Mouse (Mus musculus) MN1 (cell line): ENCODE data around the gene Tst.
A peak's percentile ranks its signal among the peaks of the same experiment; 100 is the strongest.

ENCODE experiments used
- DNase-seq: peaks from one replicate; pipeline ENCODE4 v3.0.0-alpha.2; 2016; ENCODE audit warnings: low spot score

Gene Tst

GRCm38 (mm10) chr15:78429871-78430622, 24.3 kb upstream of the Tst start:
- no peak for DNase-seq

DNA sequence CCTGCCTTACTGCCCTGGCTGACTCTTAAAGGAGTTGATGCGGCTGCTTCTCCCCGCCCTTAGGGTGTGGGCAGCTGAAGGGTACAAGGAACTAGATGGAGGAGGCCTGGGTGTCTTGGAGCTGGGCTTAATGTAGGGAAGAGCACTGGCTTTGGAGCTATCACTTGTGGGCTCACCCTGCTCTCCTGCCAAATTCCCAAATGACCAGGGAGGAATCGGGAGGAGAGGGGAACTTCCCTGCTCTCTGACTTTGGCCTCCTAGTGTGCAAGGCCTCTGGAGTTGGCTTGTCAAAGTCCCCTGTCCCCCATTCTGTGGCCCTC, 23.4 kb upstream of the Tst start:
- no peak for DNase-seq

DNA sequence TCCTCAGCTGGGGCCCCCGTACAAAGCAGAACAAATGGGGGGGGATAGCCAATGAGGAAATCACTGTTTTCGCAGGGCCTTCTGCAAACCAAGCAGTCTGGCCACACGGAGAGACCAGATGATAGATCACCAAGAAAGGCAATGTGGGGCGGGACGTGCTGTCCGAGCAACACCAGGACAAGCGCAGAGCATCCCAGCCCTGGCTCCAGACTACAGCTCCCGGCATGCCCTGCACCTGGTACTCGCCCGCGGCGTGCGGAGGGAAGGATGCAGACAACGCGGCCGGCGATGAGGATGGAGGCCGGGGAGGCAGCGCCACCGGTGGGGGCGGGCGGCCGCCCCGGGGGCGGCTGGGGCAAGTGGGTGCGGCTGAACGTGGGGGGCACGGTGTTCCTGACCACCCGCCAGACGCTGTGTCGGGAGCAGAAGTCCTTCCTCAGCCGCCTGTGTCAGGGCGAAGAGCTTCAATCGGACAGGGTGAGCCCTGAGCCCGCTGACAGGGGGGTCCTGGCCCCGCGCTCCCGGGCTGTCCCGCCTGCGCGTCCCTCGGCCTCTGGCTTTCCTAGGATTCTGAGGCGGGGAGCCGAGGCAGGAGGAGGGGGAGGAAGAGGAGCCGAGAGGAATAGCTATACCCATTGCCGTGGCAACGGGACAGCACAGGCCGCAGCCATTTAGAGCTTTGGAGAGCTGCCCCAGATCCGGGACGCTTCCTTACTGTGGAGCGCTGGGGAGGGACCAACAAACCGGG, 22.9 kb upstream of the Tst start, which contains the start of gene Kctd17:
Gene Kctd17 (plus strand): TSS at position 174 of the 748 bp plus-strand sequence.
- DNase-seq: peak; percentile 94

DNA sequence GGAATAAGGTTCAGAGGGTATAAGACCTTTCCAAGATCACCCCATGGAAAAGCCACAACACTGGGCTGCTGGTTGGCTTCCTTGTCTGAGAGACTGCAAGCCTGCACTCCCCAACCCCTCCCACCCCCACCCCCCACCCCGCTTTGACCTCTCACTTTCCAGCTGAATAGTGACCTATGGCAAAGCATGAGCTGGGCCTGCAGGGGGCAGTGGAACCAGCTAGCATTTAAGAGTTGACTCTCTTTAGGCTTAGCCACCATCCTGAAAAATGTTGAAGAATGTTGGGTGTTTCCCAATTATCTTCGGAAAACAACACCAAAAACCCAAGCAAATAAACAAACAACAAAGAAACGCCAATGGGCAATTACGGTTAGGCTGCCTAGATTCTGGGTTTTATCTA, 19.5 kb upstream of the Tst start:
- no peak for DNase-seq

GRCm38 (mm10) chr15:78424507-78424906, 18.8 kb upstream of the Tst start:
- no peak for DNase-seq

DNA sequence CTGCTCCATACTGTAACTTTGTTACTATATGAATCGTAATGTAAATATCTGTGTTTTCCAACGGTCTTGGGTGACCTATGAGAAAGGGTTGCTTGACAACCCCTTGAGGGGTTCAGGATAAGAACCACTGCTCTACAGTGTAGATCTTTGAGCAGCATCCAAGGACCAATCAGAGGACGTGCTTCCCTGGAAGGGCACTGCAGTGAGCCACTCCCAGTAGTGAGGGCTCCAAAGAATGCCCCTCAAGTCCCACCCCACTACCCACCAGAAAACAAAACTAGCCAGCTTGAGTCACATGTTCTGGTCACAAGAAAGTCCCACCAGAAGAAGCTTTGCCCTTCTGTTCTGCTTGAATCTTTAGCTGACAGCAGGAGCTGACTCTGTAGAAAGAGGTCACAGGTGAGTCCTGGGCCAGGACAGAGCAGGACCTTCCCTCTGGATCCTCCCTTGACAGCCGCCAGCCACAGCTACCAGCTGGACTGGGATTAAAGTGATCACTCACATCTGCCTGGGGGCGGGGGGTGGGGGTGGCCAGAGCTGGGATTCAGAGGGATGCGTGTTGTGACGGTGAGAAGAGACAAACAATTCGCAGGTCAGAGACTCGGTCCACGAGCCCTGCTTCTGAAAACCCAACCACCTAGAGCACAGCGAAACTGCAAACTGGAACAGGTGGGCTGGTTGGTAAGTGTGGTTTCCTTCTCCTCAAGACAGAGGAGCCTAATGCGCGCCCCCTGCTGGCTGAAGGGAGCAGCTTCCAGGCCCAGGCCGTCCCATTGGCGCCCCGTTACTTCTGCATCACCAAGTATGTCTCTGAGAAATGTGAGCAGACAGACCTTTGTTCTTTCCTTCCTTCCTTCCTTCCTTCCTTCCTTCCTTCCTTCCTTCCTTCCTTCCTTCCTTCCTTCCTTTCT, 16.6 kb upstream of the Tst start:
- DNase-seq: peak; percentile 92

DNA sequence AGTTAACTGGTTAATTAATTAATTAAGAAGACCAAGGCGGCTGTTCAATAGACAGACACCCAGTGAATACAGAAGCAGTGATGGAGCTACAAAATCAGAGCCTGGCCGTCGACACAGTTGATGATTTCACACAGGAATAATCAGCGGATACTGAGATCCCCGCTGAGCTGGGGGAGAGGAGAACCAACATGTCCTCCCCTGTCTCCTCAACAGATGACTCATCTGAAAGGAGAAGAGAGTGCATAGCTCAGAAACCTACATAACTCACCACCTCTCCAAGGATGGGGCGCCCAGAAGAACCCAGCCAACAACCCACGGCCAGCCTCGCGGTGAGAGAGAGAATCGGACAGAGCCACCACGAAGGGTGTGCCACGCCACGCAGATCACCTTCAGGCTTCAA, 14.7 kb upstream of the Tst start:
- no peak for DNase-seq

- no peak for DNase-seq
These were observed 11.2 kb upstream of the Tst start for GRCm38 (mm10) chr15:78416937-78417336.

GRCm38 (mm10) chr15:78414157-78414556, 8.4 kb upstream of the Tst start:
- DNase-seq: no peak

- DNase-seq: no peak
These were observed 8.0 kb upstream of the Tst start for GRCm38 (mm10) chr15:78413719-78414117.

GRCm38 (mm10) chr15:78413083-78413718, 7.5 kb upstream of the Tst start:
- no peak for DNase-seq

GRCm38 (mm10) chr15:78409570-78410052, 3.9 kb upstream of the Tst start:
- no peak for DNase-seq

GRCm38 (mm10) chr15:78406293-78406934, 707 bp upstream of the Tst start, which contains the start of gene Mpst:
Mpst (plus strand) TSS chr15:78406416.
- peak; percentile 94 for DNase-seq

DNA sequence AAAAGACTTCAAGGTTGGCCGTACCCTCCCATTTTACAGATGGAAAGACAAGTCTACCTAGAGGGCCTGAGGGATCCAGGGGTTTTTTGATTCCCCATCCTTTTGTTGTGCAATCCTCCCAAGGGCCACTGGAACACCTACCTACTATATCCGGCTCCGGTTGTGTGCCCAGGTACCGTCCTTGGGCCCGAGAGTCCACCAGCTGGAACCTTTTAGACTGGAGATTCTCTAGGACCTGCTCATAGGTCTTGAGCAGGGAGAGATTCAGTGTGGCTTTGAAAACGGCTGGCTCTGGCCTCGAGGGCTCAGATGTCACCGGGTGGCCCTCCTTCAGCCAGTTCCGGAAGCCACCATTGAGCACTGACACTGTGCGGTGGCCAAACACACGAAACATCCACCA, 609 bp downstream of the Tst start:
- DNase-seq: no peak

DNA sequence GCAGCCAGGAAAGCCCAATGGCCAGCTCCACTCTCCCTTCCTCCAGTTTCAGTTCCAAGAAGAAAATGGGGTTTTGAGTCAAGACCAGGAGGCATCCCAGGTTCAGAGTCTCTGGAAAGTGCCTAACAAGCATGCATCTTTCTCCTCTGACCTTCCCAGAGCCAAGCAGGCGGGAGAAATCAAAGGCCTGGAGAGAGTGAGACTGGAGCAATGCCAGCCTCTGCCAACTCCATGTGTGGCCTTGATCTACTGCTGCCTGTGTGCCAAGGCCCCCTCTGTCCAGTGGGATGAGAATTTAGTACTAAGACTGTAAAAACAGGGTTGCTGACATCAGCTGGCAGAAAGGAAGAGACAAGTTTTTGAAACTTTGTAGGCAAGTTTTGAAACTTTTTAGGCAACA, 1.8 kb downstream of the Tst start:
- DNase-seq: no peak

GRCm38 (mm10) chr15:78403301-78403741, 2.4 kb downstream of the Tst start:
- no peak for DNase-seq

GRCm38 (mm10) chr15:78402423-78402822, 3.3 kb downstream of the Tst start:
- no peak for DNase-seq

DNA sequence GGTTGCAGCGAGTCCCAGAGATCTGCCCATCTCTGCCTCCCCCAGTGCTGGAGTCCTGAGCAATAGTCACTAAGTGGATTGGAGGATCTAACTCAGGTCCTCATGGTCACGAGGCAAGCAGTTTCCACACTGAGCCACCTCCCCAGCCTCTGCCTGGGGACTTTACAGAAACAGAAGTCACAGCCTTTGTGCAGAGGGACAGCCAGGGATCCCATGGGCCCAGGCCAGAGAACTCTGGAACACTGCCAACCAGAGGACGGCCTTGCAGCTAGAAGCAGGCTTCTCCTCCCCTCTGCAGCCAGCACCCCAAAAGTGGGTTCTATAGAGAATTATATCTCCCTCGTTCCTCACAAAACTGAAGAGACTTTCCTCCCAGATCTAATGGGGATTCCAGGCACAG, 3.8 kb downstream of the Tst start:
- DNase-seq: no peak

GRCm38 (mm10) chr15:78401345-78401744, 4.4 kb downstream of the Tst start:
- DNase-seq: no peak

- DNase-seq: no peak
These were observed 10.2 kb downstream of the Tst start, which contains the start of gene Tex33 for GRCm38 (mm10) chr15:78395478-78395962. Tex33 (minus strand) TSS chr15:78395912.

DNA sequence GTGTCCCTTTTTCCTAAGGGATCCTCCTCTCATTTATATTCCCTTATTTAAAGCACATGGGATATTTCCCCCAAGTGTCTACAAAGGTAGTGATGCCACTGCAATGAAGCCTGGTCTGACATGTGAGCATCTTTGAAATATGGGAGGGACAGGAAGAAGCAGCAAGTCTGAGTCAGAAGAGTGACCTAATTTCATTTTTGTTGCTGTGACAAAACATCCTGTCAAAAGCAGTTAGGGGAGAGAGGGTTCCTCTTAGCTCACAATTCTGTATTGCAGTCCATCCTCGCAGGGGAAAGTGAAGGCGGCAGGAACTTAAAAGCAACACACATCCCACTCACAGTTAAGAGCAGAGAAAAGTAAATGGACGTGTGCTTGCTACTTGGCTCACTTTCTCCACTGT, 14.9 kb downstream of the Tst start:
- no peak for DNase-seq
